Mouse (Mus musculus) liver, embryonic 18 days (tissue): ENCODE data around the gene Hdx. TPM values are rescaled to one million over a fixed set of nuclear protein-coding genes. Genes with fewer than 3 reads are reported as not detected.

Experiments used
- polyA plus RNA-seq: library from polyadenylated mRNA; depleted of rRNA; stranded (reverse); fragments of >200 nt; gene quantifications from 2 replicates; pipeline ENCODE4 v1.2.3, GENCODE M21; 2012; rRNA removed

The Hdx gene
- 0.06 and 0.08 TPM in 2 replicates for polyA plus RNA-seq

GRCm38 (mm10) chrX:111696356-111697282 lies at the start of gene Hdx:
Hdx (minus strand) TSS chrX:111697079.

GRCm38 (mm10) chrX:111537859-111538258 lies 159.0 kb downstream of the Hdx start, which contains the start of gene Rps6ka6:
Rps6ka6 (minus strand) TSS chrX:111537959.

Other genes with a start within 250 kb of the Hdx start
- 0.73 and 0.75 TPM in 2 replicates for gene Rps6ka6, start 159.1 kb downstream of the Hdx start, polyA plus RNA-seq
- not detected in 2 replicates for gene Gm45194, start 194.3 kb upstream of the Hdx start, polyA plus RNA-seq